ENCODE assay signal across 2 mouse cellular contexts in the genomic region with DNA sequence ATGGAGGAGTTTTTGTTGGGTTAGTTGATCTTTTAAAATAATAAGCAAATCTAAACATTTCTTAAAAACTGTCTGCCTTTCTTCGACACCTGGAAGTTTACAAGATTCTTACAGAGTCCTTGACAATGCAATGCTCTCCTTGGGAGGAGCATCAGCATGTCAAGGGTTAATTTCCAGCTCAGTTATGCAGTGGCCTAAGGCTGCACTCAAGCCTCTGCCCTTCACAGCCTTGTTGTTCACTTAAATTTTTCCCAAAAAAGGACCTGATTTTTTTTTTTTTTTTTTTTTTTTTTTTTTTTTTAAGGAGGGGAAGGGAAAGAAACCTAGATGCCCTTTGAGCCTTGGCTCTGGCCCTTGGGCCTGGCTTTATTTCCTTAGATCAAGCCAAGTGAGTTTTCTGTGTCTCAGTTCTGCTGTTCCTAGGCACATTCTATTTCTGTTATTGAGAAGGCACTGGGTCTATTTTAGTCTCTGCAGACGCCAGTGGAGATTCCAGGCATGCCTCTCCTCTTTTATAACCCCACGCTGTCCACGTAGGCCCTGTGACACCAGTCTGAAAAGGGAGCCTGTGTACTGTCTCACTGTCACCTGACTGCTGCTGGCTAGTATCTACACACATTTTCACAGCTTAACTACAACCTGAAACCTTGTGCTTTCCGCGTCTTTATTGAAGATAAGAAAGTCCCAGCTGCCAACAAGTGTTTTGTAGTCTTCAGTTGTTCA.
TF ChIP-seq lines count a peak whose summit lies in the region.

No protein-coding gene starts in this region.

TF ChIP-seq in CH12.LX, 34 proteins besides CTCF, POLR2A, EP300 and RAD21:
- TF ChIP-seq NRF1 (IDR thresholded peaks at IDR 0.05; ENCODE audit: low read depth, low read length) (no peak), ZNF384 (IDR thresholded peaks at IDR 0.05; ENCODE audit: low read depth, low read length) (peak; percentile 69)

TF ChIP-seq in MEL, 35 proteins besides CTCF, POLR2A, EP300 and RAD21:
- TF ChIP-seq E2F4 (IDR thresholded peaks at IDR 0.05; ENCODE audit: borderline replicate concordance, low read depth, low read length) (no peak), NELFE (IDR thresholded peaks at IDR 0.05; ENCODE audit: low read depth, low read length) (no peak), GABPA (IDR thresholded peaks at IDR 0.05; ENCODE audit: low read depth, low read length) (no peak), ZNF384 (IDR thresholded peaks at IDR 0.05; ENCODE audit: low read depth, low read length) (peak; percentile 69)
